Comparison of ENCODE assay signal across 8 mouse cellular contexts in the genomic region with DNA sequence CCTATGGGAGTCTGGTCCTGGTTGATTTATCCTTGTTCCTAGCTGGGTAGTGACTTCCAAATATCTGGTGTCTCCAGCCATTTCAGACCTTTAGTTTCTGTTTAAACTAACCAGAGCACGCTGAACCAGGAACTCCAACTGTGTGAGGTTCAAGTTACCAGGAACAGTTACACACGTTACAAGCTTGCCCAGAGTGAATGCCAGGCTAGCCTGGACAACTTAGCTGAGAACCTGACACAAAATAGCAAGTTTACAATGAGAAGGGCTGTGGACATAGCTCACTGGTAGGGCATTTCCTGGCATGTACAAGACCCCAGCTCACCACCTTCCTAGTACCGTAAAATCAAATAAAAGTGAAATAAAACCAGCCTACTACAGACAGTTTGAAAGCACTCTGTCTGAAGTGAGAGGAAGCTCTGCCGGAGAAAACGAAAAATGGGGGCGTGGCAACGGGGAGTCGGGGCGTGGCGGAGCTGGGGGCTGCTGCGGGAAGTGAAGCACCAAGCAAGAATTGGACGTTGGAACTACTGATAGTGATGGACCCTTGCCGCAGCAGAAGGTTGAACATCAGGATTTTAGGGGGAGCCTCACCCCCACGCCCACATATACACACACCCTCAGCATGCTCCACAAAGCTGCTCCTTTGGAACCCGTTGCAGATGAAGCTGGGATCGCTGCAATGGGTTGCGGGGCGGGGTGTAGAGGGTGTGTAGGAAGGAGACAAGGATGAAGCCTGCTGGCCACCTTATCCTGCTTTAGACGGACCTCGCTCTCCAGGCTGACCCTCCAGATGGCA.
A peak's percentile ranks its signal among the peaks of the same experiment; 100 is the strongest.
DNase-seq lines count a peak whose midpoint lies in the region; ATAC-seq and TF ChIP-seq lines count a peak whose summit lies in the region.

No protein-coding gene starts in this region.

- no peak for TF ChIP-seq CTCF in cerebellum, adult 2 months (IDR thresholded peaks at IDR 0.05; ENCODE audit: borderline replicate concordance, insufficient read depth, low read depth, low read length)
- no peak for TF ChIP-seq CTCF in small intestine, adult 2 months (IDR thresholded peaks at IDR 0.05; ENCODE audit: extremely low read depth, insufficient read length, insufficient replicate concordance, low read depth, low read length)

- no peak for TF ChIP-seq POLR2A in cerebellum, adult 2 months (IDR thresholded peaks at IDR 0.05; ENCODE audit: borderline replicate concordance, insufficient read depth, low read length)
- no peak for TF ChIP-seq POLR2A in small intestine, adult 2 months (IDR thresholded peaks at IDR 0.05; ENCODE audit: low read depth, low read length)

- ATAC-seq in intestine, embryonic 15.5 days, result peak; percentile 81

- no peak overlapping the region for H3K27ac ChIP-seq in cerebellum, adult 2 months (ENCODE audit: insufficient read depth, low read length)
- H3K27ac ChIP-seq in intestine, embryonic 15.5 days, result no peak overlapping the region
- no peak overlapping the region for H3K27ac ChIP-seq in small intestine, adult 2 months (ENCODE audit: insufficient read depth, low read depth, low read length)

- peaks cover 8% of the 10 kb centered on the region for H3K4me1 ChIP-seq in cerebellum, adult 2 months (ENCODE audit: control insufficient read depth, insufficient read depth, low read length)
- H3K4me1 ChIP-seq in intestine, embryonic 15.5 days (replicated peaks), result peaks cover 14% of the 10 kb centered on the region
- peaks cover 4% of the 10 kb centered on the region; the same call in 1 of the 2 replicates for H3K4me1 ChIP-seq in small intestine, adult 2 months (ENCODE audit: control insufficient read depth, insufficient read depth, insufficient read length, low read length)

- no peaks in the 10 kb centered on the region for H3K9me3 ChIP-seq in intestine, embryonic 15.5 days

- 10% methylated on average over 20 of the region's 20 CpGs for WGBS in cerebellum, adult 2 months
- 2% methylated on average over 20 of the region's 20 CpGs for WGBS in intestine, embryonic 15.5 days
- 4% methylated on average over 20 of the region's 20 CpGs for WGBS in small intestine, adult 2 months

- peak overlapping the region; percentile 4 for H3K4me3 ChIP-seq in cerebellum, adult 2 months (replicated peaks; ENCODE audit: insufficient read depth, low read depth, low read length)
- H3K4me3 ChIP-seq in intestine, embryonic 15.5 days (replicated peaks), result peak overlapping the region; percentile 40
- H3K4me3 ChIP-seq in small intestine, adult 2 months (ENCODE audit: low read depth, low read length), result peak overlapping the region; percentile 40; the same call in 1 of the 2 replicates

- no peak for DNase-seq in cerebellum, adult 2 months
- no peak for DNase-seq in cerebellum, adult 9-11 months
- peak; percentile 36 to 58 for DNase-seq in adrenal gland, postnatal 36 days
- DNase-seq in gastrocnemius, postnatal 14 days, result peak; percentile 43
- DNase-seq in lung, postnatal 10 days, result peak; percentile 66
- no peak for DNase-seq in layer of hippocampus, adult 11-12 months (ENCODE audit: low spot score)

- H3K27me3 ChIP-seq in cerebellum, adult 2 months (ENCODE audit: control insufficient read depth, insufficient read depth, low read length), result no peaks in the 10 kb centered on the region; the same call in 1 of the 2 replicates
- H3K27me3 ChIP-seq in intestine, embryonic 15.5 days (replicated peaks), result 0 out of 2 replicates have a peak, but pooled peaks cover 3% of the 10 kb centered on the region
- H3K27me3 ChIP-seq in small intestine, adult 2 months (ENCODE audit: control insufficient read depth, insufficient read depth, low read length), result no peaks in the 10 kb centered on the region

- H3K4me2 ChIP-seq in intestine, embryonic 15.5 days (replicated peaks), result peak overlapping the region; percentile 75

- peak overlapping the region; percentile 20; the same call in 1 of the 2 replicates for H3K9ac ChIP-seq in intestine, embryonic 15.5 days

- H3K36me3 ChIP-seq in intestine, embryonic 15.5 days, result no peaks in the 10 kb centered on the region
- no peaks in the 10 kb centered on the region for H3K36me3 ChIP-seq in small intestine, adult 2 months (ENCODE audit: control insufficient read depth, insufficient read depth, low read length)

- intact Hi-C loops in gastrocnemius, postnatal 14 days (cut with DNase I; ENCODE audit: low total_unique reads), result no loop called here

Comparison
In these comparisons a context has a peak if more than half of its experiments do, and no peak if none do; other contexts are left out.
1. DNase-seq: peak in adrenal gland, postnatal 36 days (2 of 2), gastrocnemius, postnatal 14 days (single experiment) and lung, postnatal 10 days (single experiment); none in cerebellum, adult 2 months (0 of 2), cerebellum, adult 9-11 months (single experiment) and layer of hippocampus, adult 11-12 months (single experiment).
2. Peak in every context shown above with its lines, with median percentiles within 50 percentile points of each other: H3K4me3 ChIP-seq.